Mouse (Mus musculus) NIH3T3 (cell line): Measurements from ENCODE around the gene Plk2.

Source experiments
- DNase-seq: peaks from one replicate; pipeline ENCODE4 v3.0.0-alpha.2; 2012; ENCODE audit warnings: low read depth

The Plk2 gene

GRCm38 (mm10) chr13:110406152-110406551 is 11.3 kb downstream of the Plk2 start:
- DNase-seq, result peak; percentile 56

DNA sequence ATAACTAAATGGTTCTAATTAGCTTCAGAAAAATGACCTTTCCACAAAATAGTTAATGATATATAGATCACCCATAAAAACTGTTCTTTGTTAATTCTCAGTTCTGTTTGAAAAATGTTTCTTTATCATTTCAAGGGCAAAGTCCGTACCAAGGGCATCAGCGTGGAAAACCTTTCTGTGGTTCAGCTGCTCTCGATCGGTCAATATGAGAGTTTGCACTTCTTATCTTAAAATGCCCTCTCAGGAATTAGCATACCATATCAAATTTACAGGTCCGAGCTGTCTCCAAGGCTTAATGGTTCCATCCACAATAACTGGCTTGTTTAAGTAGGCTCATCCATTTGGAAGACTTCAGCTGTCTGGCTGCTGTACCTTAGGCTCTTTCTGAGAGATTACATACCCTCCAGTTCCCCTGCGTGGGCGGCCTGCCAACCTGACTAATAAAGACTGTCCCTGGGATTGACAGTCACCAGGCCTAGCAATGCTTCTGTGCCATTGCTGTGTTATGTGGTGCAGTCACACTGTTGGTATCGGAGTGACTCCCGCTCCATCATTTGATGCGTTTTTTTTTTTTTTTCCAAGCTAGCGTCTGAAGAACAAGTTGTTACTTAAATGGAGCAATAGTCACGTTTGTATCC is 17.8 kb downstream of the Plk2 start:
- no peak for DNase-seq

DNA sequence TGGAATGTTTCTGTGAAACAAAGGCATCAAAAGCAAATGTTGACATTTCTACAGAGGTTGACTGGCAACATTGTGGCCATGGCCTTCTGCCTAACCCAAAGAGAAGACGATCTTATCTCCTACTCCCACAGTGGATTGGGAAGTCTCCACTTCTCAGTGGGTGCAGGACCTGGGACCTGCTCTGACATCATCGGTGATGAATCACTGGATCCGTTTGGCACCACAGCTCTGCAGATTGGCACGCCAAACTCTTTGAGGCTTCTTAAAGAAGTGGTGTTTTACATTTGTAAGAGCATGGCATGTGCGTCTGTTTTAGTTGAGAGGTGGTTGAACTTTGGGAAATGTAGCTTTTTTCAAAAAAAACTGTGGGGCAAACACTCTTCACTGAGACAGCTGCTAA is 23.8 kb downstream of the Plk2 start:
- DNase-seq, result peak; percentile 55

- peak; percentile 77 for DNase-seq
Measured at GRCm38 (mm10) chr13:110419640-110420039, 24.8 kb downstream of the Plk2 start.

DNA sequence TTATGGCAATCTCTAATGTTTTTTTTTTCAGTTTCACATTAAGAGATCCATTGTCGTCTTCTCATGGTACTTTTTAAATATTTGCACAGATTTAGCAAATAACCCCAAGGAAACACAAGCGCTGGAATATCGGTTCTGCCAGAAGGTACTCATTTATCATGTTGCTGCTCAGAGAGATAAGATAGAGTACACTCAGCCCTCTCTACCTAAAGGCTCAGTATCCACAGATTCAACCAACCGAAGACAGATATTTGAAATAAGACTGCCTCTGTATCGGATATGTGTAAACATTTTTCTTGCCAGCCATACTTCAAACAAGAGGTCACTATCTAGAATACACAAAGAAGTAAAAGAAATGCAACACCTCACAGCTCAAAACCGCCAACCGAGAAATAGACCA is 27.6 kb downstream of the Plk2 start:
- no peak for DNase-seq

GRCm38 (mm10) chr13:110425512-110426222 is 30.8 kb downstream of the Plk2 start:
- DNase-seq, result no peak

DNA sequence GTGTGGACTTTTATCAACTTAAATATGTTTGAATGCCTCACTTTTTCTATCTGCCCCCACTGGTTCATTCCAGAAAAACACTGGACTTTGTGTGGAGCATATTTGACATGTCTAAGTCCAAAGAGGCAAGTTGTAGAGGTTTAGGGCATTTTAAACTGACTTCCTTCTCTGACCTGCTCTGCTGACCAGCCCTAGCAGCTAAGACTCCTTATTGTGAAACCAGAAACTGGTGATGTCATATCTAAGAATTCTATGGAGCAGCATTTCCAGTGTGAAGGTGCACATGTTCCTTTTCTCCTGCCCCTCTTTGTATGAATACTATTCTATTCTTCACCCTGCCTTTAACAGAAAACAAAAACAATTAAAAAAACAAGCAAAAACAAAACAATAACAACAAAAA is 36.5 kb downstream of the Plk2 start:
- peak; percentile 31 for DNase-seq

- DNase-seq, result no peak
Measured at GRCm38 (mm10) chr13:110432062-110432566, 37.3 kb downstream of the Plk2 start.

DNA sequence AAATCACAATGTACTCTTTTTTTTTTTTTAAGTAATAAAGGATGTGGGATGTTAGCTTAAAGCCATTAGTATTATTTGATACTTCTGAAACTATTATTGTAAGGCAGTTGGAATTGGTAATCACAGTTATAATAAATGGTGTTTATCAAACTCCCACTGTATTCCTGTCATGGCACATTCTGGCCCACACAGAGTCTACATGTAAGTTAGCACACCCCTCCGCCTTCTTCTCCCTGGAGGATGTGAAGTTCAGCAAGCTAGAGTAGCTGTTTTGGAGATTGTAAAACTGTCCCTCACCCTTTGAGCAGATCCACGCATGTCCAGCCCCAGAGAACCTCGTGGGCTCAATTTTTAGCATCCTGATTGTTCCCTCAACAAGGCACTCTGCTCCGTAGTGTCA is 37.8 kb downstream of the Plk2 start:
- no peak for DNase-seq

- DNase-seq, result peak; percentile 5
Measured at GRCm38 (mm10) chr13:110436692-110437091, 41.8 kb downstream of the Plk2 start.

DNA sequence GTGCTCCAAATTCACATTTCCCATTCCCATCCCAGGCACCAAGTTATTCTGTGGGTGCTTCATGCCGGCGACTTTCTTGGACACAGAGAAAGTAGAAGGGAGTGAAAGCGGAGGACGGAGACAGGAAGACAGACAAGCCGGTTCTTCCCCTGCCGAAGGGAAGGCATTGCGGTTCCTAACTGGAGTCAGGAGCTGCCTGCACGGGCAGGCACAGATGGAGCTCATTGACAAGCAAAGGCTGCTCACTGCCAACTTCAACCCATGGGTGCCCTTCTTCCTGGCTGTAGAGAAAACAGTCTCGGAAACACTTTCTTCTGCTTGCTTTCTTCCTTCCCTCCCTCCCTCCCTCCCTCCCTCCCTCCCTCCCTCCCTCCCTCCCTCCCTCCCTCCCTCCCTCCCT is 43.8 kb downstream of the Plk2 start:
- no peak for DNase-seq

DNA sequence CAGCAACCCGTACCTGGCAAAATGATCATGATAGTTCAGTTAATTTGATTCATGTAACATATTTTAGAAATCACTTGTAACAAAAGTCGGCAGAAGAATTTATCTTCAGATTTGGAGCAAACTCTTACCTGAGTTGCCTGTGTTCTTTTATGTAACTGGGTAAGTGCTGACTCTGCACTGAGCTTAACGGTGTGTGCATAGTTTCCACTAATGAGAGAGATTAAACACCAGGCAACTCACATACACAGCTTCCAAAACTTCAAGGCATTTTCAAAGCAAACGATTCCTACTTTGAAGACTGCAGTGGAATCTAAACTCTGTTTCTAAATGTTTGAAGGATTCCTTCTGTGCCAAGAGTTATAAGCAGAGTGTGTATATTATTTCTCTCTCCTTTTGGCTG is 49.5 kb downstream of the Plk2 start:
- no peak for DNase-seq

DNA sequence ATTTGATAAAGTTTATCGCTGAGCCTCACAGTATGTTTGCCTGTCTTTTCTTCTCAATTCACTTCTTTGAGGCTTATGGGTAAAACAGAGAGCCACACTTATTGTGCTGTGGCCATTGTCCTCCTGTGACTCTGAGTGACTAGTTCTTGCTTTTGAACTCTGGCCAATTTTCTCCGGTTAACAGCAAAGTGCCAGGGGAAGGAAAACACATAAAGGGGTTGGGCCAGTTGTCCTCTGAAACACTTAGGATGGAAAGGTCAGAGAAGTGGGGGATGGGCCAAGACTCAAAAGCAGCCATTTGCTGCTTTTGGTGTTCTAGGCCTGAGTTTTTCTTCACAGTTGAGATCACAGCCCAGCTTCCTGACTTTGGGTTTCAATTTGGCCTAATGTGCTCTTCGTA is 50.0 kb downstream of the Plk2 start:
- no peak for DNase-seq

DNA sequence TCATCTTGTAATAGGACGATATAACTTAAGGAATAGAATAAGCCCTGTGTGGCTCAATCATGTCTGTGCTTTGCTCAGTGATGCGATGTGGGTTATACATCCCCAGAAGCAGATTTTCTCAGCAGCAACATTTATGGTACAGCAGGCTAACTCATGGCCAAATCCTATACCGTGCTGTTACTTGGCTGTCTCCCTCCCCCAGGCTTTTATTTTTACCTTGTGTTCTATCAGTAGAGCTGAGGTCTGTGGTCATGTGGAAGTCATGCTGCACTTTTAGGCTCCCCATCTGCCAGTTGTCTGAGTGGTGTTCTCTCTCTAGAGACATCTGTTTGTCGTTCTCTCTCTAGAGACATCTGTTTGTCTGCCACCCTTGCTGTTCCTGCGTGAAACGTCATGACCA is 51.6 kb downstream of the Plk2 start:
- DNase-seq, result no peak

- DNase-seq, result no peak
Measured at GRCm38 (mm10) chr13:110450056-110450455, 55.2 kb downstream of the Plk2 start.
